8 mouse cellular contexts compared by ENCODE assay signal in genomic region chrX:106171853-106172154, GRCm38 (mm10). TPM values are rescaled to one million over a fixed set of nuclear protein-coding genes. Genes with fewer than 3 reads are reported as not detected.
DNase-seq lines count a peak whose midpoint lies in the region; ATAC-seq lines count a peak whose summit lies in the region.

No protein-coding gene starts in this region.

- peaks cover 3% of the 10 kb centered on the region; the same call in 1 of the 2 replicates for H3K9me3 ChIP-seq in kidney, embryonic 16.5 days (ENCODE audit: low read length)
- no peaks in the 10 kb centered on the region for H3K9me3 ChIP-seq in forebrain, embryonic 11.5 days (ENCODE audit: control insufficient read depth, low read length)
- H3K9me3 ChIP-seq in stomach, embryonic 16.5 days (replicated peaks; ENCODE audit: control insufficient read depth, low read length) = no peaks in the 10 kb centered on the region

- ATAC-seq in kidney, embryonic 16.5 days (ENCODE audit: low FRiP score, low TSS enrichment) = peak; percentile 65; the same call in 1 of the 2 replicates
- peak; percentile 44 for ATAC-seq in forebrain, embryonic 11.5 days (replicated peaks; ENCODE audit: low FRiP score)
- no peak for ATAC-seq in stomach, embryonic 16.5 days (ENCODE audit: insufficient read depth, low FRiP score)

- WGBS in kidney, embryonic 16.5 days = 59% methylated on average over 6 of the region's 6 CpGs
- 62% methylated on average over 5 of the region's 6 CpGs for WGBS in forebrain, embryonic 11.5 days
- 63% methylated on average over 5 of the region's 6 CpGs for WGBS in stomach, embryonic 16.5 days

- peaks cover 2% of the 10 kb centered on the region; the same call in 1 of the 2 replicates for H3K27me3 ChIP-seq in kidney, embryonic 16.5 days (ENCODE audit: insufficient read depth, low read length)
- no peaks in the 10 kb centered on the region for H3K27me3 ChIP-seq in forebrain, embryonic 11.5 days (ENCODE audit: control insufficient read depth, insufficient read depth, low read length)
- no peaks in the 10 kb centered on the region for H3K27me3 ChIP-seq in stomach, embryonic 16.5 days (ENCODE audit: control insufficient read depth, insufficient read depth, low read length)

- H3K9ac ChIP-seq in kidney, embryonic 16.5 days (replicated peaks; ENCODE audit: low read length) = peak overlapping the region; percentile 48
- no peak overlapping the region for H3K9ac ChIP-seq in forebrain, embryonic 11.5 days (ENCODE audit: low read length)
- H3K9ac ChIP-seq in stomach, embryonic 16.5 days (ENCODE audit: low read length) = peak overlapping the region; percentile 43; the same call in 1 of the 2 replicates

- no peak for DNase-seq in kidney, adult 18-20 months
- no peak for DNase-seq in forebrain, embryonic 11.5 days (ENCODE audit: low spot score)
- peak; percentile 4 for DNase-seq in liver
- DNase-seq in testis, postnatal 14 days (ENCODE audit: low spot score) = no peak
- no peak for DNase-seq in left cerebral cortex, postnatal 14 days (ENCODE audit: low spot score in 2 of 2)
- DNase-seq in layer of hippocampus, postnatal 36 days = no peak

- intact Hi-C loops in left cerebral cortex, postnatal 14 days (cut with DNase I) = loop anchor here (2.0 kb wide), 1 partner anchor 145 kb away; the partner anchor contains the start of gene Atp7a

- H3K36me3 ChIP-seq in kidney, embryonic 16.5 days (ENCODE audit: insufficient read depth, low read length) = no peaks in the 10 kb centered on the region
- H3K36me3 ChIP-seq in forebrain, embryonic 11.5 days (ENCODE audit: control insufficient read depth, insufficient read depth, low read length) = no peaks in the 10 kb centered on the region
- H3K36me3 ChIP-seq in stomach, embryonic 16.5 days (ENCODE audit: control insufficient read depth, insufficient read depth, low read length) = no peaks in the 10 kb centered on the region

- no peaks in the 10 kb centered on the region for H3K4me1 ChIP-seq in kidney, embryonic 16.5 days (ENCODE audit: insufficient read depth, low read length)
- no peaks in the 10 kb centered on the region for H3K4me1 ChIP-seq in forebrain, embryonic 11.5 days (replicated peaks; ENCODE audit: control insufficient read depth, insufficient read depth, low read length)
- no peaks in the 10 kb centered on the region for H3K4me1 ChIP-seq in stomach, embryonic 16.5 days (ENCODE audit: control insufficient read depth, insufficient read depth, low read length)

- no peak overlapping the region for H3K27ac ChIP-seq in kidney, embryonic 16.5 days (ENCODE audit: low read length)
- H3K27ac ChIP-seq in forebrain, embryonic 11.5 days (ENCODE audit: low read depth, low read length) = no peak overlapping the region
- H3K27ac ChIP-seq in stomach, embryonic 16.5 days (ENCODE audit: low read length) = no peak overlapping the region

- peak overlapping the region; percentile 38 for H3K4me3 ChIP-seq in kidney, embryonic 16.5 days (ENCODE audit: low read length)
- H3K4me3 ChIP-seq in forebrain, embryonic 11.5 days (ENCODE audit: low read depth, low read length) = peak overlapping the region; percentile 6; the same call in 1 of the 2 replicates
- H3K4me3 ChIP-seq in stomach, embryonic 16.5 days (replicated peaks; ENCODE audit: low read length) = peak overlapping the region; percentile 34; the same call in 1 of the 2 replicates

- H3K4me2 ChIP-seq in kidney, embryonic 16.5 days (replicated peaks; ENCODE audit: low read depth, low read length) = peak overlapping the region; percentile 54
- peak overlapping the region; percentile 24 for H3K4me2 ChIP-seq in forebrain, embryonic 11.5 days (ENCODE audit: low read depth, low read length, severe bottlenecking)
- peak overlapping the region; percentile 44 for H3K4me2 ChIP-seq in stomach, embryonic 16.5 days (ENCODE audit: low read depth, low read length)

RNA-seq across cellular contexts. Expression of gene Pgk1, which starts 15.1 kb away (rescaled TPM):
- polyA plus RNA-seq in kidney, embryonic 16.5 days (2015; fragmentation: Nextera tagmentation; extraction: Ambion mirVana) = 357 and 397 TPM in 2 replicates
- 505 and 518 TPM in 2 replicates for polyA plus RNA-seq in forebrain, embryonic 11.5 days (2014; fragmentation: Nextera tagmentation; extraction: Ambion mirVana)
- polyA plus RNA-seq in stomach, embryonic 16.5 days (2015; fragmentation: Nextera tagmentation; extraction: Ambion mirVana) = 302 and 332 TPM in 2 replicates
- 100 to 1,000 TPM; 408 to 434 TPM for total RNA-seq in left cerebral cortex, postnatal 14 days (2021)
- 100 to 1,000 TPM; 452 to 497 TPM for total RNA-seq in layer of hippocampus, postnatal 36 days (2021)

RNA-seq across cellular contexts. Expression of gene Tlr13, which starts 28.8 kb away (rescaled TPM):
- polyA plus RNA-seq in kidney, embryonic 16.5 days (2015; fragmentation: Nextera tagmentation; extraction: Ambion mirVana) = 0.40 and 0.44 TPM in 2 replicates
- 0.12 and 0.41 TPM in 2 replicates for polyA plus RNA-seq in forebrain, embryonic 11.5 days (2014; fragmentation: Nextera tagmentation; extraction: Ambion mirVana)
- 1.4 TPM in 2 replicates for polyA plus RNA-seq in stomach, embryonic 16.5 days (2015; fragmentation: Nextera tagmentation; extraction: Ambion mirVana)
- total RNA-seq in left cerebral cortex, postnatal 14 days (2021) = 1 to 10 TPM; 1.3 to 1.7 TPM
- total RNA-seq in layer of hippocampus, postnatal 36 days (2021) = 1 to 10 TPM; 1.3 to 1.5 TPM

RNA-seq across cellular contexts. Expression of gene Taf9b, which starts 49.2 kb away (rescaled TPM):
- polyA plus RNA-seq in kidney, embryonic 16.5 days (2015; fragmentation: Nextera tagmentation; extraction: Ambion mirVana) = 9.6 and 11.5 TPM in 2 replicates
- 13.6 and 14.6 TPM in 2 replicates for polyA plus RNA-seq in forebrain, embryonic 11.5 days (2014; fragmentation: Nextera tagmentation; extraction: Ambion mirVana)
- polyA plus RNA-seq in stomach, embryonic 16.5 days (2015; fragmentation: Nextera tagmentation; extraction: Ambion mirVana) = 11.5 and 12.7 TPM in 2 replicates
- total RNA-seq in left cerebral cortex, postnatal 14 days (2021) = 10 to 100 TPM; 23.0 to 25.9 TPM
- total RNA-seq in layer of hippocampus, postnatal 36 days (2021) = 10 to 100 TPM; 22.5 to 24.6 TPM
